Mouse (Mus musculus): ENCODE measurements around the gene Pdss2. TPM values are rescaled to one million over a fixed set of nuclear protein-coding genes. Genes with fewer than 3 reads are reported as not detected.
"Not testable (repeated sequence)": the region's sequence is repeated elsewhere in the genome, so short reads cannot be mapped to it uniquely, and the experiment has no call there.

Gene Pdss2
- total RNA-seq, 2 experiments from 2014 or later: 16.1 to 19.5 TPM

DNA sequence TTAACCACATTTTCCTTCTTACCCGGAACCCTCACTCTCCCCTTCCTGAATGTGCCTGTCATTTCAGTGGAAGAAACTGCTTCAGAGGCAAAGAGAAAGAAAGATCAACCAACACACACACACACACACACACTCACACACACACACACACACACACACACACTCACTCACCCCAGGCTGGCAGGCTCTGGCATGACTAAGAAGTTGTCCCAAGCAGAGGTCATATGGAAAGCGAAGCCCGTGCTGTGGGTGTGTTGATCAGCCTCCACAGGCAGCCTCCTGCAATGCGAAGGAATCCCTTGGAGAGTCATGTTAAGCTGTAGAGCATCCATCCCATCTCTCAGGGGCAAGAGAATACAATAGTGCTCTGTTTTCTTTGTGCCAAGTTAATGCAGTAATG is 154.0 kb downstream of the Pdss2 start:
- peak; percentile 40 for DNase-seq

DNA sequence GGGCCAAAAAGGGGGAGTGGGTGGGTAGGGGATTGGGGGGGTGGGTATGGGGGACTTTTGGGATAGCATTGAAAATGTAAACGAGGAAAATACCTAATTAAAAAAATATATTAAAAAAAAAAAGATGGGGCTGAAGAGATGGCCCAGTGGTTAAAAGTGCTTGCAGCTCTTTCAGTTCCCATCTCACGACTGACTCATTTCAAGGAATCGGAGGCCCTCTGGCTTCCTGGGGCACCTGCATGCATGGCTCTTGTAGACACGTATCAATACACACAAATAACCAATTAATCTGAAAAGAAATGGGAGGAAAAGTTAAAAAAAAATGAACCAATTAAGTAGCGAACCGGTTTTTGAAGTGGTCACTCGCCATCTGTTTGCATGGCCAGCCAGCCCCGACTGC is 155.5 kb downstream of the Pdss2 start:
- DNase-seq: no peak

DNA sequence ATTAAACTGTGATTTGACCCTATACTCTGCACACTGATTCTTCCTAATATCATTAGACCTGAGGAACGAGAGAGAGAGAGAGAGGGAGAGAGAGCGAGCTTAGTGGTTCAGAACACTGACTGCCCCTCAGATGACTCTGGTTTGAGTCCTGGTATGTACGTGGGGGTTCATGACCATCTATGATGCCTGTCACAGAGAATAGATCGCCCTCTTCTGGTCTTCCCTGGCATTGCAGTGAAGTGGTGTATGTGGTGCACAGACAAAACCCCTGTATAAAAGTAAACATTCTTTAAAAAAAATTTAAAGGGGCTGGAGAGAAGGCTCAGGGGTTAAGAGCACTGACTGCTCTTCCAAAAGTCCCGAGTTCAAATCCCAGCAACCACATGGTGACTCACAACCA is 157.0 kb downstream of the Pdss2 start:
- peak; percentile 67 for DNase-seq

DNA sequence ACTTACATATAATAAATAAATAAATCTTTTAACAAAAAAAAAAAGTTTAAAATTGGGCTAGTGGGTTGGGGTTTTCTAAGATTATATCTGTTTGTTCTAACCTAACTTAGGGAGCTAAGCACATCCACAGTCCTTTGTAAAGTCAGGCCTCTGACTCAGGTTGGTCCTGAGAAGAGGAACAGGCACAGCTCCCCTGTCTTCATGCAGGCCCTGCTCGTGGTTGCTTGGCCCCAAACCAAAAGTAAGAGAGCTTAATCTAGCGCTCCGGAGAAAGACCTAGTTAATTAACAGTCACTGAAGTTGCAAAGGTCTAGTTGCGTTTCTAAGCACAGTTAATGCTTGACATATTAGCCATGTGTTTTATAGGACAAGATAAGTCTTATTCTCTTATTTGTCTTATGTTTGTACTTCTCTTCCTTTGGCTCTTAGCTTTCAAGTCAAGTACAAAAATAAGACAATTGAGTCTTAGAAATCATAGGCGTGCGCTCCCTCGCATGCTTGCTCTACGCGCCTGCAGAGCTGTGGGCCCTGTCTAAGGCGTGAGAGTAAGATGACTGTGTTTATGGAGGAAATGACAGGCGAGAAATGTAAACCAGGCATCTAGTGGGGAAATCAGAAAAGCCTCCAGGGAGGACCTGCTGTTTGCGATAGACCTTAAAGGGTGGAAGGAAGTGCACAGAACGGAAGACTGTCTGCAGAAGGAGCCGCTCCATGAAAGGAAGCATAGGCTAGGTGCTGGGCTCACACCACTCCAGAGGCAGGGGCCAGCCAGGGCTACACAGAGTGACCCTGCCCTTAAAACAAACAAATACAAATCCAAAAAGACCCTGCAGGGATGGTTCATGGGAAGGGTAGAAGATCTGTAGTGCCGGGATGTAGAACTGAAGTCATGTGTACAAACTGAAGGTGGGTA is 157.7 kb downstream of the Pdss2 start:
- DNase-seq: no peak

DNA sequence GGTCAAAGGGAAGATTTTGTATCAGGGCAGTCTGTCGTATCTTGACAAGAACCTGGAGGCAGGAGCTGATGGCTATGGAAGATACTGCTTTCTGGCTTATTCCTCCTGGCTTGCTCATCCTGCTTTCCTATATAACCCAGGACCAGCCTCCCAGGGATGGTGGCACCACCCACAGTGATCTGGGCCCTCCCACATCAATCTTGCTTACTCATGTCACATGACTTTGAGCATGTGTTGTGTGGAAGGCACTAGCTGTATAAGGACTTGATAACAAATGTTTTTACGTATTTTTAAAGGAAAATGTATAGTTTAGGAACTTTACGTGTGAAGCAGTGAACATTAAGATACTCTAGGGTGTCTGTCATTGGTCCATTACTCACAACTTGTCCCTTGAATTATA is 161.4 kb downstream of the Pdss2 start:
- no peak for DNase-seq

DNA sequence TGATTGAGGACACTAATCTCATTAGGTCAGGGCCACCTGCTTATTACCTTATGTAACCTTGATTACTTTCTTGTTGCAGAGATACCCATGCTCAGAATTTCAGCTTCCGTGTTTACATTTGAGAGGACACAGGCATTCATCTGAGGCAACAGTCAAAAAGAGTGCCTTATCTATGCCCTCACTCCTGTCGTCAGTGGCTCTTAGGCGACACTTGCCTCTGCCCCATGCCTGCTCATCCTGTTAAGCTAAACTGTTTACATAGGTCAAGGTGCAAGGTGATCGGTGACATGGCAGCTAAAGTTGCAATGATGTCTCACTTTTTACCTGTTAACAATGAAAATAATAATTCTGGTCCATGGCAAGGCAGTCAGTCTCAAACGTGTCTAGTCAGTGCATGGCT is 163.3 kb downstream of the Pdss2 start:
- no peak for DNase-seq

DNA sequence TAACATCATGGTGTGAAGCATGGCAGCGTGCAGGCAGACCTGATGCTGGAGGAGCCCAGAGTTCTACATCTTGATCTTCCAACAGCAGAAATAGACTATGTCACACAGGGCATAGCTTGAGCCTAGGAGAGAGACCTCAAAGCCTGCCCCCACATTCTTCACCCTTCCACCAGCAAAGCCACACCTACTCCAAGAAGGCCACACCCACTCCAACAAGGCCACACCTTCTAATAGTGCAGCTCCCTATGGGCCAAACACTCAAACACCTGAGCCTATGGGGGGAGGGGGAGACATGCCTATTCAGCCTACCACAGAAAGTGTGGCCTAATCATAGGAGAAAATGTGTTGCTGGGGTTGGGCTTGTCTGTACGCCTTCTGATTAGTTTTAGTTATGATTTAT is 171.6 kb downstream of the Pdss2 start:
- DNase-seq: no peak

DNA sequence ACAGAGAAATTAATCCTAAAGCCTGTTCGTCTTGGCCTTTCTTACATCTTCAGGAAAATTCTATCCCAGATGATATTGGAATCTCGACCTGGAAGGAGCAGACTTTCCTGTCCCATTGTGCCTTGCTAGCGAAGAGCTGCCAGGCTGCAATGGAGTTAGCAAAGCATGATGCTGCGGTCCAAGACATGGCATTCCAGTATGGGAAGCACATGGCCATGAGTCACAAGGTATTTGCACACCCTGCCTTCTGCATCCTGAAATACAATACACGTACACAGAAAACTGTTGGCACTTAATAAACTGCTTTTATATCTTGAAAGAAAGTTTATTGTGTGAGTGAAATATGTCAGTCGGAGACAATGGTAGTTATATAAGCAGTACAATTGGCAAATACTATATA is 172.5 kb downstream of the Pdss2 start:
- DNase-seq: no peak

DNA sequence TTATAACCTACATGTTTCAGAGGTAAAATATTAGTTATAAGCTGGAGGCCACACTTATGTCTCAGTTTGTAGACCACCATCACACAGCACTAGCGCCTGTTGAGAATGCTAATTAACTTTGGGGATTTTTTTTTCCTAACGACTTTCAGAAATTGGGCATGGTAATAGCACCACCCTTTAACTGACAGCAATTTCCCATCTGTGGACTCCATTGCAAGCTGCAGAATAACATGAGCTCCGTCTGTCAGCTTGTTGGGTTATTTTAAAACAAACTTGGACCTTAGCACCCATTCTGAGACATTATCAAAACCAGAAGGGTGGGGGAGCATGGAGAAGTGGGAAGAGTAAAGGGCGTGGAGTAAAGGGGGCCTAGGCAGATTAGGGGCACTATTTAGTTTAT is 174.5 kb downstream of the Pdss2 start:
- no peak for DNase-seq

DNA sequence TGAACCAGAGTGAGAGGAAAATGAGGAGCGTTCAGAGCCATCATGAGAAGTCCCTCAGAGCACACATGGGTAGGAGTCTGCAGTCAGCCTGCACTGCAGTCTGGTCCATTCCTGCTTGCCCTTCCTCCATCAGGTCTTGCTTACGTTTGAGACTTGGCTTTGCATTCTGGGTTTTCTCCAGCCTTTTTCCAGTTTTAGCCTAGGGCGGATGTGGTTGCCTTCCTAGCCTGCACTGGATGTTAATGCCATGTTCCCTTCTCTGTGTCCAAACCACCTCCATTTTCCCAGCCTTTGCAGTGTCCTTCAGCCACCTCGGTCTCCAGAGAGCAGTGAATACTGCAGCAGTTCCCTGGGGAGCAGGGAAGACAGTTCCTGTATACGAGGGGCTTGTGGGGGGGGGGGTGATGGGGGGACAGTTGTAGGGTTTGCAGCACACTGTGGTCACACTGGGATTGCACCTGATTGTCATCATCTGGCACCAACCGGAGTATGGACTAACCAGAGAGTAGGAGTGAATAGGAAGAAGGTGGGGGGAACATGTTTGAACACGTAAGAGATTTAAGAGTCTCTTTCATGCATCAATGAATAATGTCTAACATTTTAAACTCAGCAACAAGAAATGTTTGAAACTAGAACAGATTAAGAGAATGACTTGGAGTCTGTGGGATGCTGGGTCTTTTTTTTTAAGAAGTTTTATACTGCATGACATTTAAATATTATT is 178.5 kb downstream of the Pdss2 start:
- DNase-seq: no peak

DNA sequence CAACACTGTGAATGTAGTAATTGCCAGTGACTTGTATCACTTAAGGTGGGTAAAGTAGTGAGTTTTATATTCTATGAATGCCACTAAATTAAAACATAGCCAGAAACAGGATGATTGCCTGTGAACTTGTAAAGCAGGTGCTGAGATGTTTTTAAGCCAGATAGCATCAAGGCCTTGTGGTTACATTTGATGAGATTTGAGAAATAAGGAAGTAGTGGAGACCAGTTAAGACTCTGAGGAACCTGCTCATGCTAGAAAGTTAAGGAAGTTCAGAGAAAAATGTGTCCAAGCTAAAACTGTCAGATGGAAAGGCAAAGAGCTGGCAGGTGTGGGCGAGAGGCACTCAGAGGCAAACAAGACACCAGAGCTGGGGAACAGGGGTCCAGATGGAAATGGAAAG is 184.8 kb downstream of the Pdss2 start:
- DNase-seq: no peak

DNA sequence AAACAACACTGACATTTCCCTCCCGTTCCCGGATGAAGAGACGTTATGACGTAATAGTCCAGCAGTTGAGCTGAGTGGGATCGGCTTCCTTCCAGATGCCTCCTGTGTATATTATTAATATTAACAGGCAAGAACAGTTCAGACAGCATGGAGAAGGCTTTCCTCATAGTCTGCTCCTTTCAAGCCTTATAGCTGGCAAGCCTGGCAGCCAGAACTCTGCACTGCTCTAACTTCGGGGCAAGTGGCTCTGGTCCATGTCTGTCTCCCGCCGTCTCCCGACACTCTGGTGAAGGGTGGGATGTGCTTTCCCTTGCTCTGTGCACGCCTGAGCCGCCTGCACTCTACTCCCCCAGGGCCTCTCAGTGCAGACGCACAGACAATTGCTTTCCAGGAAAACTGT is 185.6 kb downstream of the Pdss2 start:
- DNase-seq: no peak

DNA sequence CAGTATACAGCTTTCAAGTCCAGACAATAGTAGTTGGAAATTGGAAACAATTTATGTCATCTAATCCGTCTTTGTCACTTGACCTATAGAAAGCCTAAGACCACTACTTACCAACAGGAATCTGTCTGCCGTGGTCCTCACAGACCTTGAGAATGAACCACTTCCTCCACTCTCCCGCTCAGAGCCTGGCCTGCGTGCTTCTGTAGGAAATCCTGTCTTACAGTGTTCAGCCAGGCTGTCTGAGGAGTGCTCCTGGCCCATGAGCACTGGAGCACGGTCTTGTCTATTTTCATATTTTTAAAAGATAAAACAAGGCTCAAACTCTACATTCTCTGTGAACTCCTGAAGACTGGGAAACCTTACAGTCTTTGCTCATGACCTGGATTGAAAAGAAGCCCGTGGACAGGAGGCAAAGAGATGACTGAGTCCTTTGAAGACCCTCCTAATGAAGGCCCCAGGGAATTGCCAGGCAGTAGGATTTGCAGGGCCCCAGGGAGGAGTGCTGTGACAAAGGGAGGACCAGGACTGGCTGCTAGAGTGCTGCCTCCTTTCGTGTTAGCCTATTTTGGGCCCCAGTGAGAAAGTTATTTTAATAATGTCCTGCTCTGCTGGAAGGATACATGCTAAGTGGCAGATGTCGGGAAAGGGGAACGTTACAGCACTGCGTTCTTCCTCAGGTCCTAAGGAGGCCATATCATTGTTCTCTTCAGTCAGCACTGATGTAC is 188.4 kb downstream of the Pdss2 start:
- no peak for DNase-seq

DNA sequence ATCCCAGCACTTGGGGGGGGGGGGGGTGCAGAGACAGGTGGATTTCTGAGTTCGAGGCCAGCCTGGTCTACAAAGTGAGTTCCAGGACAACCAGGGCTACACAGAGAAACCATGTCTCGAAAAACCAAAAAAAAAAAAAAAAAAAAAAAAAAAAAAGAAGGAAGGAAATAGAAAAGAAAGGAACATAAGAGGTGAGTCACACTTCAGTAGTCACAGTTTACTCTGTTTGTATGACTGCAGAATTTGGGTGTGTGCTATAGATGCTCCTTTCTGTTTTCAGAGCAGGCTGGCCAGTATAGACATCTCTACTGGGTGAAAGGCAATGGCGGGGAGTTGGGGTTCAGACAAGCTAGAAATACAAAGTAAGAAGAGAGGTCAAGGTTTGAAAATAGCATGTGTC is 189.9 kb downstream of the Pdss2 start:
- not testable (repeated sequence) for DNase-seq

DNA sequence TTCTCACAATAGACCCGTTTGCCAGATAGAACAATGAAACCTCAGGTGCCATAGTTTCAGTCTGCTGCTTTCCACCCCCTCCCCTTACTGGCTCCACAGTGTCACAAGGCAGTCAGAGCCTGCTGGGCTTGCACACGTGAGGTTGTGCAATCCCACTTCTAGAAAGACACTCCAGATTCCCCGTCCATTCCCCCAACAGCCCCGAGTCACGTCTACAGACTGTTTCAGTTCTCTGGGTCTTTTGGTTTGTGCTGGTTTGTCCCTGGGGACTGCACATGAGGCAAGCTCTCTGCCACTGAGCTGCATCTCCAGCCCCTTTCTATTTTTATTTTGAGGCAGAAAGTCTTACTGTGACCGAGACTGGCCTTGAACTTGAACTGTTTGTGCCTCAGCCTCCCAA is 196.1 kb downstream of the Pdss2 start:
- DNase-seq: no peak

DNA sequence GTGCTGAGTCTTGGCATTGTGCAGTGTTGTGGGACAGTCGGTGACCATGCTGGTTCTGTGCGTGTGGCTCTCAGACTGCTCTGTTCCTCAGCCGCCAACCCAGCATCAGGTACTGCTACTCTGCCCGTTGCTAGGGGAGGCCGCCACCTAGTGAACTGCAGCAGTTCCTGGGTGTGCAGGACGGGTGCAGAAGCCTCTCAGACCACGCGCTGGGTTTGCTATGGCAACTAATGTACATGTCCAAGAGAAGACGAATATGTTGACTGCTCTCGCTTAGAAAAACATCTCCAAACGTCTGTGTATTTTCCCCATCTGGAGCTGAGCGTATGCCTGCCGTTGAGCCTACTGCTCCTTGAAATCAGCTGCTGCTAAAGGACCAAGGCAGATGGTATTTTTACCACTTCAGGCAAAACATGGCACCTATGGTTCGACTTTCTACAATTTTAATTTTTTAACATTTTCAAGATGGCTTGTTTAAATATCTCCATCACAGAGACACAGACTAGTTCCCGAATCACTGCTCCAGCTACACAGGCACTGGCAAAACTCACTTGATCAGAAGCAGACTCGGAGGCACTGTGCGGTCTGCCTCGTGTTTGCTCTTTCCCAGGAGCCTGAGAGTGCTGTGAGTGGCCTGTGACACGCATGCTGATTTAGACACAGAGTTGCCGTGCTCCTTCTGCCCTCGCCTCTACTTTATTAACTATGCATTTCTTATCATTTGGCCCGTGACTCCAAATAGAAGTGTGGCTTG is 199.6 kb downstream of the Pdss2 start:
- no peak for DNase-seq

DNA sequence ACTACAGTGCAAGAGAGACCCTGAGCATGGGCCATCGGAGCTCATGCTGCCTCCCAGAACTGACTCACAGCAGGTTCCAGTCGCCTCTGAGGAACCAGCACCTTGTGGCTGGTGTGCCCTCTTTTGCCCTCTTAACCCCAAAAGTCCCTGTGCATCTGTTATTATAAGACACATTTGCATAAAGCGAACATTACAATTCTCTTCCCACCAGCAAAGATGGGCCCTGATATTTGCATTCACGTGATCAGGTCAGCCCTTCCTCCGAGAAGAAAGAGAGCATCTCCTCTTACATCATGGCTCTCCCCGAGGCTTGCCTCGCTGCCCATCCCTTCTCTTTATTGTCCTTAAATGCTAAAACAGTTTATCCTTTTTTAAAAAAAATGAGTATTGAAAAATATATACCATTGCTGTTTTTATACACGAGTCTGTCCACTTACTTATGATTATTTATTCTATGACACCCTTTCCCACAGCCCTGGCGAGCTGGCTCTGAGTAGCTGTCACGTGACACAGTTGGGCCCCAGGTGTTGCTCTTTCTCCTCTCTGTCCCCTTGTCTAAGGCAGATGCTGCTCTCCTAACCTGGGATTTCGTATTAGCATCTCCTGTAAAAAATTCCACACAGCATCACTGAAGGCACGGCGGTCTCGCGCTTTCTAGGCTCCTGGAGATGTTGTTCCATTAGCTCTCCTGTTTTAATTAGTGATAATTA is 200.9 kb downstream of the Pdss2 start:
- DNase-seq: no peak

DNA sequence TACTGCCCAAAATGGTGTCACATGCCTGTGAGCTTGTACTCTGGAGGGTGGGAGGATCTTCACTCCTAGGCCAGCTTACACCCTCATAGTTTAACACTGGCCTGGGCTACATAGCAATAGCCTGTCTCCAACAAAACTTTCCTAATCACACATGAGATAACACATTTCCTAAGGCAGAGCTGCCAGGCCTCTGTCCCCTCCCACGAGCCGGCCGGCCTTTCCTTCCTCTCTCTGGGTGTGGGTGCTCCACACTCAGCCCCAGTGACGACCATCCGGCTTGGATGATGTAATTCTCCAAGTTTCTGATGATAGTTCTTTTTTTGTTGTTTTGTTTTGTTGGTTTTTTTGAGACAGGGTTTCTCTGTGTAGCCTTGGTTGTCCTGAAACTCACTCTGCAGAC is 203.3 kb downstream of the Pdss2 start:
- DNase-seq: peak; percentile 12

DNA sequence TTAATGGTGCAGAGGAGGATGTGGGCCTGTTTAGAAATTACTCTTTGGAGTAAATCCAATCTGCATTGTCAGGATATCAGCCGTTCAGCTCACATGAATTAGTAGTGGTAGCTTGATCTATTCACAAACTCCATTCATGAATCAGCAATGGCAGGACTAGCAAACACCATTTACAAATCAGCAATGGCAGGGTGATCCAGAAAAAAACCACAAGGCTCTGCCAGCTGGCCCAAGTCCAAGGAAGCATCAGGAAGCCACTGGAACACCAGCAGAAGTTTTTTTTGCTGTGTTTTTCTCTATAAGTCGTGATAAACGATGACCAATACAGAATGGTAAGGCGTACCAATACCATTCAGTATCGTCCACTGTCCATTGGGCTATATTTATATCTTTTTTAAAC is 209.3 kb downstream of the Pdss2 start:
- DNase-seq: peak; percentile 12

DNA sequence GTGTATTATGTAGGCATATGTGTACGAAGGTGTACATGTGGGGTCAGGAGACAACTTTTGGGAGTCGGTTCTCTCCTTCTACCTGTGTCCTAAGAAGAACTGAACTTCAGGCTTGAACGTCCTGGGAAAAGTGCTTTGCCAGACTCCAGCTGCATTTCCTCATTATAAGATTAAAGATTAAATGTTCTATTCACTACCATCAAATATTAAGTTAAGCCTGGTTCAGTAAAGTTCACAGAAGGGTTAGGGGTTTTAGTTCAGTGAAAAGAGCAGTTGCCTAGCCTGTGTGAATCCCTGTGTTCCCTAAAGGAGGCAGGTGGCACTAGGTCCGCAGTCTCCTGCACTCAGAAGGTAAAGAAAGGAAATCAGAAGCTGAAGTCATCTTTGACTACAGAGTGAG is 213.0 kb downstream of the Pdss2 start:
- no peak for DNase-seq

DNA sequence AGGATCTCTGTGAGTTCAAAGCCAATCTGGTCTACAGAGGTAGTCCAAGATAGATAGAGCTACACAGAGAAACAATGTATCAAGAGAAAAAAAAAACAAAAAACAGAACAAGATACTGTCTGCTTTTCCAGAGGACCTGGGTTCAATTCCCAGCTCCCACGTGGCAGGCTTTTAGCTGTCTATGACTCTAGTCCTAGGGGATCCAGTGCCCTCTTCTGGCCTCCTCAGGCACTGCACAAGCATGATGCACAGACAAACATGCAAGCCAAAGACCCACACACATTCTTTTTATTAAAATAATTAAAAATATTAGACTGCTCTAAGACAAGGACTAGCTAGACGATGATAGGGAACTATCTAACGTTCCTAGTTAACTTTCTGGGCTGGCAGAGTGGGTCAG is 214.5 kb downstream of the Pdss2 start:
- no peak for DNase-seq

DNA sequence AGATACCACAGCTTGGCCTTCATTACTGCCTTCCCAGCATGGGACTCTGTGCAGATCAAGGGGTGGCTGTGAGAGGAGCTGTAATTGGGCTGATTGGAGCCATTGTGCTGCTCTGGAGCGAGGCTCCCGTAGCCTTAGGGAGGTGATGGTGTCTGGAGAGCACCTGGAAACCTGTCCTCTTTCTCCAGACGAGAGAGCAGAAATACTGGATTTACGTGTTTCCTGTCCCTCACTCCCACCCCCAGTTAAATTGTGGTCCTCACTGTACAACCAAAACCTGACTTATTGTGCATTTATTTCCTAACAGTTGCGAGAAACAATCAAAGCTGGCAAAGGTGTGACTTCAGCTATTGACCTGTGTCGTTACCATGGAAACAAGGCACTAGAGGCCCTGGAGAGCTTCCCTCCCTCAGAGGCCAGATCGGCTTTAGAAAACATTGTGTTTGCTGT is 218.2 kb downstream of the Pdss2 start:
- DNase-seq: no peak

Data from adrenal gland, postnatal 10 days (tissue).